ENCODE assay signal across 9 mouse cellular contexts in the genomic region with DNA sequence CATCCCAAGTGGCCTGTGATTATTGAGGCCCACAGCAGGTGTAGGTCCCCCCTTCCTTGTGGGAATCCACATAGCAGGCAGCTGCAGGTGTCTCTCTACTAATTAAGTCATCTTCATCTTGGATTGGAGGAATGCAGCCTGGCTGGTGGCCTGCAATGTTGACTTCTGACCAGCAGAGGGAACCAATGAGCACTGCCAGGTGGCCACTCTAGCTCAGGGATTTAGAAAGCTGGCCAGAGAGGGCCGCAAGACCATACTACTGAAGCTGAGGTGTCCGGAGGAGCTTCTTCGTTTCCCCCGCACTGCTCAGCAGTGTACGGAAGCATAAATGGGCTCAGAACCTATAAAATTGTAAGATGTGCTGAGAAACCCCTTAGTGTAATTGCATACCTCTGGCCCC. TPM values are rescaled to one million over a fixed set of nuclear protein-coding genes. Genes with fewer than 3 reads are reported as not detected.
DNase-seq lines count a peak whose midpoint lies in the region; TF ChIP-seq lines count a peak whose summit lies in the region.
"Had no signal": no experiment of that assay in that cellular context is flagged by ENCODE, and none has a peak within 500 bp of the region (broad histone marks: within the 10 kb centered on the region; RNA-seq: fewer than 3 reads in every experiment).

No protein-coding gene starts in this region.

- H3K27me3 ChIP-seq in C2C12 (ENCODE audit: control insufficient read depth, insufficient read depth, insufficient read length): peaks cover 59% of the 10 kb centered on the region

- no peak overlapping the region for H3K4me3 ChIP-seq in C2C12 (ENCODE audit: insufficient read depth, poor library complexity, severe bottlenecking)
- H3K4me3 ChIP-seq: heart, embryonic 15.5 days had no signal

- peak; percentile 81 for TF ChIP-seq CTCF in C2C12 (IDR thresholded peaks at IDR 0.05; ENCODE audit: control insufficient read depth, insufficient read depth, insufficient read length)

- H3K79me2 ChIP-seq in C2C12 (ENCODE audit: control insufficient read depth, insufficient read depth): no peaks in the 10 kb centered on the region

- no peak overlapping the region for H3ac ChIP-seq in C2C12 (ENCODE audit: control insufficient read depth, insufficient read length, low read depth)

- peak; percentile 72 for DNase-seq in ZHBTc4 (ENCODE audit: low read depth, low spot score)
- peak; percentile 81 to 88 for DNase-seq in cerebellum, postnatal 4 days (ENCODE audit: low spot score in 2 of 2)
- DNase-seq in gastrocnemius, postnatal 4 days (ENCODE audit: low spot score in 2 of 2): peak; percentile 63 to 73
- peak; percentile 67 to 82 for DNase-seq in layer of hippocampus, adult 18-20 months (ENCODE audit: low spot score in 2 of 2)
- DNase-seq in lung, postnatal 10 days: peak; percentile 69
- DNase-seq in right cerebral cortex, adult 2 months (ENCODE audit: low spot score in 2 of 2): peak; percentile 85 to 89
- peak; percentile 28 for DNase-seq in yolk sac, embryonic 10.5 days (ENCODE audit: low spot score)

- no peaks in the 10 kb centered on the region for H3K79me3 ChIP-seq in C2C12 (ENCODE audit: low read depth)

- no peaks in the 10 kb centered on the region for H3K36me3 ChIP-seq in C2C12 (ENCODE audit: control insufficient read depth, insufficient read depth)
- H3K36me3 ChIP-seq: heart, embryonic 15.5 days had no signal

TF ChIP-seq in C2C12, 6 proteins besides CTCF, POLR2A, EP300 and RAD21:
- TF ChIP-seq USF1 (IDR thresholded peaks at IDR 0.05; ENCODE audit: low read depth) (no peak), FOSL1 (IDR thresholded peaks at IDR 0.05; ENCODE audit: insufficient read depth, low read length, poor library complexity, severe bottlenecking) (no peak), MAX (IDR thresholded peaks at IDR 0.05) (no peak), CEBPB (IDR thresholded peaks at IDR 0.05; ENCODE audit: low read depth) (no peak), MYOG (IDR thresholded peaks at IDR 0.05; ENCODE audit: control insufficient read depth, extremely low read depth, insufficient read length) (no peak), MYOD1 (IDR thresholded peaks at IDR 0.05; ENCODE audit: control insufficient read depth, insufficient read length, low read depth) (no peak)
TF ChIP-seq in C2C12: peak in this region for 0.

RNA-seq across cellular contexts. Expression of a gene that starts 31.3 kb away (rescaled TPM):
- 2.1 TPM for polyA plus RNA-seq in C2C12 (2012; fragmentation: generic; extraction: Trizol)
- 10 to 100 TPM; 16.0 to 27.7 TPM for total RNA-seq in gastrocnemius, postnatal 4 days (2021)
- 10 to 100 TPM; 11.8 to 16.2 TPM for total RNA-seq in layer of hippocampus, adult 18-20 months (2021)

Comparison
In these comparisons a context has a peak if more than half of its experiments do, and no peak if none do; other contexts are left out.
1. DNase-seq: peak in every context shown above with its lines; median percentile 87 in right cerebral cortex, adult 2 months; 84 in cerebellum, postnatal 4 days; 74 in layer of hippocampus, adult 18-20 months; 72 in ZHBTc4; 69 in lung, postnatal 10 days; 68 in gastrocnemius, postnatal 4 days; 28 in yolk sac, embryonic 10.5 days.